Mouse (Mus musculus) c-Kit-negative CD71-positive TER-119-positive erythroid progenitor cells, embryonic 14.5 days (primary cell): ENCODE results near the gene Cdc42bpa.

Experiments
- DNase-seq: peaks from one replicate; pipeline ENCODE4 v3.0.0-alpha.2; 2013; ENCODE audit warnings: low read depth, low spot score

The Cdc42bpa gene

GRCm38 (mm10) chr1:179959721-179960542, at the start of gene Cdc42bpa:
Gene Cdc42bpa (plus strand): TSS chr1:179960472.
- peak; percentile 67 for DNase-seq

- DNase-seq = no peak
Measured at GRCm38 (mm10) chr1:179913471-179913870, 46.8 kb upstream of the Cdc42bpa start.

- DNase-seq = no peak
Measured at GRCm38 (mm10) chr1:179917036-179917435, 43.2 kb upstream of the Cdc42bpa start.

DNA sequence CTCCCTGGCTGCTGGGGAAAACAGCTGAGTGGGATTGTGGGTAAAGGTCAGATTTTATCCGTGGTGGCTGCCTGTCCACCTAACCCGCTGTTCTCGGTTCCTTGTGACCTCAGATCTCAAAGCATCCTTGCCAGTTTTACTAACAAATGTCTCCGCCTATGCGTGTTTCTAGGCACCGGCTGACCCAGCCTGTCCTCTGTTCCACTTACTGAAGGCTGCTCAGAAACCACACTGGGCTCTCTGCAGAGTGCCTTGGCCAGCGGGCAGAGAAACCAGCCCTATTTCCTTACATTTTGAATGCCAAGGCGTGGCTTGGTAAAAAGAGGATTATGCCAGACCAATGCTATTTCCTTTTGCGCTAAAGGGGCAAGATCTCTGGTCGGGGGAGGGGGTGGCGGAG, 42.8 kb upstream of the Cdc42bpa start:
- DNase-seq = no peak

GRCm38 (mm10) chr1:179919656-179920436, 40.4 kb upstream of the Cdc42bpa start:
- no peak for DNase-seq

DNA sequence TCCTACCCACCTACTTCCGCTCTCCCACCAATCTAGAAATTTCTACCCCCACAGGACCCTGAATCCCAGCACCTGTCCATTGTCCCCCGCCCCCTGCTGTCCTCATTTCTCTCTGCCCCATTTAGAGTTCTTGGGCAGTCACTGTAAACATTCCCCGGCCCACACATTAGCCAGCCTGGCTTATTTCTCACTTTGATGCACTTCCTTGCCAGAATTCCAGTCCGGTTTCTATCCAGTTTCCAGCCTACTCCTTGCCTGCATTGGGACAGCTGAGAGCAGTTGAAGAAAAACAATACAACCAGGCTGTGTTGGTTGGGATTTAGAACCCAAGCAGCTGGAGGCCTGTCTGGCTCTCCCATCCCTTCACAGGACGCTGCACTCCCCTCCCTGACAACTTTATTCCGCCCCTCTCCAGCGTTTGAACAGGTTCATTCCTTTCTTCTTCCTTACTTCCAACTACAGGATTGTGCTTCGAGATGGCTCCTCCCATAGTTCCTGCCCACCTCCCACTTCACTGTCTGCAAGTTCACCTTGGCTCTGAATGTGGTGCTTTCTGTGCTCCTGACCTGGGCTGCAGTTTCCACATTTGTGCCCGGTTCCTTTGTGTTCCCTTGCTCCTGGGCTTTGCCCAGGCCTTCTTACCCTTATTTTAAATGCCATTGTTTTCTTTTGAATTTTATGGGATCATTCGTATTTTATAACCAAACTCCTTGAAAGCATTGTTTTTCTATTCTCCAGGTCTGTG, 36.4 kb upstream of the Cdc42bpa start:
- DNase-seq = no peak

DNA sequence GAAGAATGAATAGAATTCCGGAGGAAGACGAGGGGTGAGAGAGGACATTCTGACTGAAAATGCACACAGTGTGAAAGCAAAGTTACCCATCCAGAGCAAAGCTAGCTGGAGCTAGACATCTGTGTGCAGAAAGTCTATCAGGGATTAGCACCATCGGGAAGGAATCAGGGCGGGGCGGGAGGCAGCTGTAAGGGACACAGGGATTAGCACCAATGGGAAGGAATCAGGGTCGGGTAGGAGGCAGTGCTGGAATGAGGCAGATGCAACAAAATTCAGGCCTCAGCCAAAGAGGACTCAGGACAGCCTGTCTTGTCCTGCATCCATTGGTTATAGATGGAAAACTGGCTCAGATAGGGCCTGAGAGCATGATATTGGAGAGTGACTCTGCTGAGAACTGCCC, 34.0 kb upstream of the Cdc42bpa start:
- no peak for DNase-seq

- no peak for DNase-seq
Measured at GRCm38 (mm10) chr1:179927102-179927501, 33.2 kb upstream of the Cdc42bpa start.

DNA sequence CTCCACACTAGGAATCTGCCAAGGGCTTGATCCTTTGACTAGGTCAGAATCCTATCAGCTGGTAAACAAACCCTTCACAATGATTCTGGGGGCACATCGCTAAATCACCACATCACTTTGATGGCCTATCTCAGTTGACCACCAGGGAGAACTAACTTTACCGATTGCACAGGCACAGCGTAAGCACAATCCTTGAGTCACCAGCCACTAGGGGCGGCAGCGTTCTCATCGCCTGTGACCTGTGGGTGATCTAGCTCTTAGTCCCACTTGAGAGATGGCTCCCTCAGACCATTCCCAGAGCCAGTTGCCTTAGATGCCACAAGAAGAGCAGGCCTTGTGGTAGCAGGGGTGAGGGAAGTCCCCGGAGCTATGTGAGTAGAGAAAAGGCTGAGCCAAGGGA, 31.4 kb upstream of the Cdc42bpa start:
- DNase-seq = no peak

GRCm38 (mm10) chr1:179931247-179931646, 29.0 kb upstream of the Cdc42bpa start:
- no peak for DNase-seq

- no peak for DNase-seq
Measured at GRCm38 (mm10) chr1:179934064-179934463, 26.2 kb upstream of the Cdc42bpa start.

DNA sequence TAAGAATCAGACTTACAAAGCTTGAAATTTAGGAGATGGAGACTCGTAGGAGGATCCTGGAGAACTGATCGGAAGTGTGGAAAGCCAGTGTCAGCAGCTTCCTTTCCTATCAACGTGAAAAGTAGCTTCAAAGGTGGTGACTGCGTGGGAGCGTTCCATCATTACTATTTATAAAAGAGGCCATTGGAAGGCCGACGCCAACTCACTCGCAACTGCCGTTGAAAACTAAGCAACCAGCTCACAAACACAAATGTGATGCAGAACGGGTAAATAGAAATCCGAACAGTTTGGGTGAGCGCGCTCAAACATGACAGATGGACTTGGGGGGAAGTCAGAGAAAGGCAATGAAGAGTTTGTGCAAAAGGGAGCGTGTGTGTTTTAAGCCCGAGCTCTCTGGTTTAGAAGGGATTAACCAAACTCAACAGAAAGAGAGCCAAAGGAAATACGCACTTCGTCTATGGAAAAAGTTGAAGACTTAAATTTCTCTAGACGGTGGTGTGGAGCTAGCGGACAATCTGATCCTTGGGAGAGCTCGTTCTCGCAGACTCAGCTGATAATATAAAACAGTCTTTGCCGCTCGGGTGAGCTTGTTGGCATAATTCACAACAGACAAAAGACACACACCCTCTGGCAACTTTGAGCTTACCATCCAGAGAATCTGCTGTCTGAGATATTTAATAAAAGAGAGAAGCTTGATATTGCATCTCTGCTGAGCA, 20.0 kb upstream of the Cdc42bpa start:
- no peak for DNase-seq

- DNase-seq = no peak
Measured at GRCm38 (mm10) chr1:179940787-179941352, 19.4 kb upstream of the Cdc42bpa start.

- no peak for DNase-seq
Measured at GRCm38 (mm10) chr1:179945017-179945416, 15.3 kb upstream of the Cdc42bpa start.

GRCm38 (mm10) chr1:179946616-179947015, 13.7 kb upstream of the Cdc42bpa start:
- no peak for DNase-seq

GRCm38 (mm10) chr1:179947653-179948052, 12.6 kb upstream of the Cdc42bpa start:
- DNase-seq = no peak

GRCm38 (mm10) chr1:179951597-179951996, 8.7 kb upstream of the Cdc42bpa start:
- DNase-seq = no peak

DNA sequence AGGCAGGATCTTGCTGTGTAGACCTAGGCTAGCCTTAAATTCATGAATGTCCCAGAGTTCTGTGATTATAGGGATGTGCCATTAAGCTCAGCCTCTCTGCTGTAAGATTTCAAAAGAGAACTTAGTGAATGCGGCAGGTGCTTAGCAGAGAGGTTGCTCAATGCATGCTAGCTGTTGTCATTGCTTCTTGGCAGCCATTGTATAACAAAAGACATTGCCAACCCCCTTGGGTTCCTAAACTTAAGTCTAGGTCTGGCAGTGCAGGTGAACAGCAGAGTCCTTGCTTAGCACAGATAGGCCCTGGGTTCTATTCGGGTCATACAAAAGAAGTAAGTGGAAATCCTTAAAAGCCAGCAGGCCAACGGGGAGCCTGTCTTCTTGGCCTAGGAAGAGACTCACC, 7.0 kb upstream of the Cdc42bpa start:
- no peak for DNase-seq

DNA sequence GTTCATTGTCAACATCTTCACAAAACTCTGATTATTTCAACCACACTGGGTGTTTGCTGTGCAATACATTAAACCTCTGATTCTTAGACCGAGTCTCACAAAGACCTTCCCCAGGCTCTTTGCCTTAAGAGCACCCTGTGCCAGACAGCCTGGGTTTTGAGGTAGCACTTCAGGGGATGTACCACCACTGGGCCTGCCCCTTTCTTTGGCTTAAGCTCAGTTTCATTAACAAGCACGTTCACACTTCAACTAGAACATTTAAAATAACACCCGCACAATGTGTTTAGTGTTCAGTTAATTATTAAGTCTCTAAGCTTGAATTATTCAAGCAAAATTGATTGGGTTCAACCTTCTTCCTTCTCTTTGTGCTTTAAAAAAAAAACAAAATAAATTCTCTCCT, 2.8 kb upstream of the Cdc42bpa start:
- no peak for DNase-seq

- DNase-seq = no peak
Measured at GRCm38 (mm10) chr1:179958871-179959720, 1.2 kb upstream of the Cdc42bpa start.
